Mouse (Mus musculus) heart, postnatal 0 days (tissue): ENCODE data around the gene Stard8. TPM values are rescaled to one million over a fixed set of nuclear protein-coding genes. Genes with fewer than 3 reads are reported as not detected.

Experiments
- ATAC-seq: fragments of 200-750 bp; cut with Nextera tagmentation; 2 replicates; pipeline ENCODE4 v1.8.0; 2017; ENCODE audit warnings: low read depth, moderate number of reproducible peaks, moderate library complexity; ENCODE audit not compliant: insufficient read depth
- DNase-seq: peaks from one replicate; pipeline ENCODE4 v3.0.0-alpha.2; 2016; ENCODE audit warnings: low spot score
- H3K27ac ChIP-seq: fragments of 300-500 bp; sonication (generic); 2 replicates; pipeline ENCODE4 v1.5.1; 2014; ENCODE audit warnings: low read depth, mild to moderate bottlenecking
- H3K27me3 ChIP-seq: fragments of 300-500 bp; sonication (generic); 2 replicates; pipeline ENCODE4 v1.6.1; 2014; ENCODE audit warnings: low read length, mixed read lengths; ENCODE audit not compliant: control insufficient read depth, insufficient read depth
- H3K36me3 ChIP-seq: fragments of 300-500 bp; sonication (generic); replicated peaks from 2 replicates; pipeline ENCODE4 v1.6.1; 2014; ENCODE audit warnings: low read length, mixed read lengths; ENCODE audit not compliant: control insufficient read depth, insufficient read depth
- H3K4me1 ChIP-seq: fragments of 300-500 bp; sonication (generic); 2 replicates; pipeline ENCODE4 v1.6.1; 2014; ENCODE audit warnings: antibody characterized with exemption; ENCODE audit not compliant: control insufficient read depth, insufficient read depth
- H3K4me2 ChIP-seq: fragments of 300-500 bp; sonication (generic); 2 replicates; pipeline ENCODE4 v1.6.1; 2014; ENCODE audit warnings: low read depth, mild to moderate bottlenecking, low read length, moderate library complexity
- H3K4me3 ChIP-seq: fragments of 300-500 bp; sonication (generic); 2 replicates; pipeline ENCODE4 v1.5.1; 2014; ENCODE audit warnings: low read depth, low read length
- H3K9ac ChIP-seq: fragments of 300-500 bp; sonication (generic); replicated peaks from 2 replicates; pipeline ENCODE4 v1.6.1; 2014; ENCODE audit warnings: low read depth, low read length, mixed read lengths
- H3K9me3 ChIP-seq: fragments of 300-500 bp; sonication (generic); replicated peaks from 2 replicates; pipeline ENCODE4 v1.6.1; 2016; ENCODE audit warnings: low read length; ENCODE audit not compliant: control insufficient read depth
- CTCF ChIP-seq: IDR thresholded peaks from 2 replicates; pipeline ENCODE4 v1.5.1; 2016; ENCODE audit warnings: antibody characterized with exemption, control low read depth, low read depth
- EP300 ChIP-seq: IDR thresholded peaks from 2 replicates; pipeline ENCODE4 v1.6.1; 2016; ENCODE audit warnings: antibody characterized with exemption, low read depth
- WGBS: fragments of 180-500 bp; shearing (Covaris S2); extraction: QIAGEN DNeasy Blood & Tissue Kit; methylation state at CpG from one replicate; pipeline ENCODE4 v1.1.7; 2014; 5-methylcytosine and 5-hydroxymethylcytosine counted together
- polyA plus RNA-seq: library from polyadenylated mRNA; unstranded; fragments of >200 nt; fragmentation: Nextera tagmentation; extraction: Ambion mirVana; gene quantifications from 2 replicates; pipeline ENCODE4 v1.2.1, GENCODE M21; 2015
- total RNA-seq: library from RNA; depleted of rRNA; stranded (reverse); fragments of >200 nt; gene quantifications from 2 replicates; pipeline ENCODE4 v1.2.3, GENCODE M21; 2014; ENCODE audit warnings: low replicate concordance

Stard8 gene
- total and polyA plus RNA-seq, 2 experiments from 2014 or later: 14.5 to 42.0 TPM

GRCm38 (mm10) chrX:99048111-99048510, 45.1 kb downstream of the Stard8 start:
- DNase-seq (no peak), ATAC-seq (peak; percentile 50; the same call in 1 of the 2 replicates)
- H3K9me3 ChIP-seq: no peaks in the 10 kb centered on the region
- H3K36me3 ChIP-seq: no peaks in the 10 kb centered on the region
- 42% methylated on average over 4 of the region's 4 CpGs for WGBS
- H3K9ac ChIP-seq: no peak overlapping the region
- no peak overlapping the region for H3K4me2 ChIP-seq
- H3K4me1 ChIP-seq: peaks cover 46% of the 10 kb centered on the region
- no peaks in the 10 kb centered on the region for H3K27me3 ChIP-seq
- peak overlapping the region; percentile 79; the same call in 1 of the 2 replicates for H3K27ac ChIP-seq
- TF ChIP-seq EP300 (no peak), CTCF (peak; percentile 60)
- H3K4me3 ChIP-seq: no peak overlapping the region

GRCm38 (mm10) chrX:99049247-99049646, 46.2 kb downstream of the Stard8 start:
- TF ChIP-seq EP300: no peak
- TF ChIP-seq CTCF: peak; percentile 10; the same call in 1 of the 2 replicates
- Histone ChIP-seq H3K27ac (peak overlapping the region; percentile 79), H3K4me1 (peaks cover 56% of the 10 kb centered on the region), H3K4me3 (no peak overlapping the region), H3K36me3 (no peaks in the 10 kb centered on the region), H3K27me3 (no peaks in the 10 kb centered on the region), H3K9ac (no peak overlapping the region), H3K4me2 (no peak overlapping the region), H3K9me3 (no peaks in the 10 kb centered on the region)
- no peak for DNase-seq
- WGBS: 49% methylated on average over 5 of the region's 5 CpGs
- peak; percentile 45; the same call in 1 of the 2 replicates for ATAC-seq

- H3K36me3 ChIP-seq: no peaks in the 10 kb centered on the region
- no peak overlapping the region for H3K9ac ChIP-seq
- ATAC-seq (no peak), DNase-seq (no peak)
- no peaks in the 10 kb centered on the region for H3K9me3 ChIP-seq
- 0 out of 2 replicates have a peak overlapping the region, but pooled peaks have one; percentile 51 for H3K27ac ChIP-seq
- TF ChIP-seq CTCF (no peak), EP300 (no peak)
- peaks cover 55% of the 10 kb centered on the region for H3K4me1 ChIP-seq
- no peak overlapping the region for H3K4me2 ChIP-seq
- H3K4me3 ChIP-seq: no peak overlapping the region
- no peaks in the 10 kb centered on the region for H3K27me3 ChIP-seq
- WGBS: 69% methylated on average over 10 of the region's 10 CpGs
Observed at GRCm38 (mm10) chrX:99050736-99051481, 47.9 kb downstream of the Stard8 start.

- Histone ChIP-seq H3K4me2 (no peak overlapping the region), H3K27me3 (no peaks in the 10 kb centered on the region), H3K27ac (peak overlapping the region; percentile 53), H3K4me3 (no peak overlapping the region), H3K9ac (no peak overlapping the region), H3K4me1 (peaks cover 47% of the 10 kb centered on the region), H3K9me3 (no peaks in the 10 kb centered on the region), H3K36me3 (no peaks in the 10 kb centered on the region)
- TF ChIP-seq EP300 (no peak), CTCF (no peak)
- 78% methylated on average over 7 of the region's 7 CpGs for WGBS
- ATAC-seq (no peak), DNase-seq (no peak)
Observed at GRCm38 (mm10) chrX:99052255-99052654, 49.2 kb downstream of the Stard8 start.

- Histone ChIP-seq H3K4me2 (no peak overlapping the region; the same call in 1 of the 2 replicates), H3K36me3 (no peaks in the 10 kb centered on the region), H3K4me3 (no peak overlapping the region), H3K27me3 (no peaks in the 10 kb centered on the region), H3K9ac (no peak overlapping the region), H3K9me3 (no peaks in the 10 kb centered on the region), H3K27ac (peak overlapping the region; percentile 70), H3K4me1 (peaks cover 34% of the 10 kb centered on the region)
- peak; percentile 65 for DNase-seq
- ATAC-seq: peak; percentile 86
- TF ChIP-seq EP300: no peak
- TF ChIP-seq CTCF: no peak
- 44% methylated on average over 7 of the region's 7 CpGs for WGBS
Observed at GRCm38 (mm10) chrX:99054512-99054911, 51.5 kb downstream of the Stard8 start.
